31 mouse cellular contexts compared by ENCODE assay signal in the genomic region with DNA sequence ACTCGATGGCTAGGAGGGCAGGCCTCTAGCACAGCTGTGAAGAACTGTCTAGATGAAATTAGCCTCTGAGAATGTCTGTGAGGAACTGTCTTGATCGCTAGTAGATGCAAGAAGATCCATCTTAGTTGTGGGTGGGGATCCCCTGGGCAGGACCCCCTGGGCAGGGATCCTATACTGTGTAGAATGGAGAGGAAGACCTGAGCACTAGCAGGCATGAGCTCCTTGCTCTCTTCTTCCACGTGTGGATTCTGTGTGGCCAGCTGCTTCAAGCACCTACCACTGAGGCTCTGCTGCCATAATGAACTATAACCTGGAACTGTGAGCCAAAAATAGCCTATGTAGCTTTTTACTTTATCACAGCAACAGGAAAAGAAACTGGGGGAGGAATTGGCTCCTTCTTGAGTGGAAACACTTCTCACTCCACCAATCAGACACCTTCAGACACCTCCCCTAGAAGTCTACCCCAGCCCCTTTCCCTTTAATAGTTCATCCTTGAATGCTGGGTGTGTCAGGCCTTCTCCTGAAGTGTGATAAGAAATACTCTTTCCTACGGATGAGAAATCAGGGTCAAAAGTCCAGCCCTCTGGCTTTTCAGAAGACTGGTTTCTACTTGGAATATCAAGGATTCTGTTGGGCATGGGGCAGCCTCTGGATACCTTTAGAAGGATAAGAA. TPM values are rescaled to one million over a fixed set of nuclear protein-coding genes. Genes with fewer than 3 reads are reported as not detected.
DNase-seq lines count a peak whose midpoint lies in the region; ATAC-seq and TF ChIP-seq lines count a peak whose summit lies in the region.
"Had no signal": no experiment of that assay in that cellular context is flagged by ENCODE, and none has a peak within 500 bp of the region (broad histone marks: within the 10 kb centered on the region; RNA-seq: fewer than 3 reads in every experiment).

No protein-coding gene starts in this region.

- H3K27me3 ChIP-seq in heart, adult 2 months (ENCODE audit: control insufficient read depth, insufficient read depth, low read length), result no peaks in the 10 kb centered on the region
- H3K27me3 ChIP-seq in heart, postnatal 0 days (ENCODE audit: control insufficient read depth, insufficient read depth, low read length), result no peaks in the 10 kb centered on the region
- H3K27me3 ChIP-seq in heart, embryonic 10.5 days (ENCODE audit: insufficient read depth, poor library complexity, severe bottlenecking), result no peaks in the 10 kb centered on the region
- H3K27me3 ChIP-seq in lung, embryonic 16.5 days (ENCODE audit: control insufficient read depth, insufficient read depth, low read depth, low read length), result no peaks in the 10 kb centered on the region
- no peaks in the 10 kb centered on the region for H3K27me3 ChIP-seq in intestine, embryonic 15.5 days (replicated peaks)
- H3K27me3 ChIP-seq: embryonic facial prominence, embryonic 13.5 days; forebrain, embryonic 15.5 days; hindbrain, embryonic 13.5 days; limb, embryonic 15.5 days; liver, embryonic 13.5 days; midbrain, embryonic 15.5 days; neural tube, embryonic 15.5 days; Patski had no signal

- H3K4me1 ChIP-seq in heart, adult 2 months (ENCODE audit: control insufficient read depth, insufficient read depth, low read length), result peaks cover 12% of the 10 kb centered on the region
- peaks cover 12% of the 10 kb centered on the region for H3K4me1 ChIP-seq in heart, postnatal 0 days (ENCODE audit: control insufficient read depth, insufficient read depth)
- H3K4me1 ChIP-seq in heart, embryonic 10.5 days, result peaks cover 12% of the 10 kb centered on the region; the same call in 1 of the 2 replicates
- peaks cover 7% of the 10 kb centered on the region; the same call in 1 of the 2 replicates for H3K4me1 ChIP-seq in lung, embryonic 16.5 days (replicated peaks; ENCODE audit: control insufficient read depth, insufficient read depth, low read length)
- peaks cover 6% of the 10 kb centered on the region; the same call in 1 of the 2 replicates for H3K4me1 ChIP-seq in intestine, embryonic 15.5 days (replicated peaks)
- H3K4me1 ChIP-seq: embryonic facial prominence, embryonic 13.5 days; forebrain, embryonic 10.5 days; forebrain, embryonic 15.5 days; hindbrain, embryonic 13.5 days; liver, embryonic 13.5 days; midbrain, embryonic 10.5 days; midbrain, embryonic 15.5 days; neural tube, embryonic 15.5 days had no signal

- no peak overlapping the region for H3K4me3 ChIP-seq in heart, adult 2 months
- no peak overlapping the region for H3K4me3 ChIP-seq in heart, postnatal 0 days (ENCODE audit: low read depth, low read length)
- H3K4me3 ChIP-seq in heart, embryonic 10.5 days, result no peak overlapping the region
- no peak overlapping the region for H3K4me3 ChIP-seq in lung, embryonic 16.5 days (ENCODE audit: low read length)
- H3K4me3 ChIP-seq in intestine, embryonic 15.5 days (replicated peaks), result no peak overlapping the region
- H3K4me3 ChIP-seq: embryonic facial prominence, embryonic 13.5 days; forebrain, embryonic 10.5 days; forebrain, embryonic 15.5 days; hindbrain, embryonic 13.5 days; limb, embryonic 10.5 days; limb, embryonic 15.5 days; liver, embryonic 13.5 days; midbrain, embryonic 10.5 days; midbrain, embryonic 15.5 days; neural tube, embryonic 15.5 days had no signal

- no peak for TF ChIP-seq EP300 in heart, adult 2 months (IDR thresholded peaks at IDR 0.05; ENCODE audit: insufficient read depth, low read depth, low read length)
- no peak for TF ChIP-seq EP300 in heart, postnatal 0 days (IDR thresholded peaks at IDR 0.05; ENCODE audit: low read depth)

- no peak for DNase-seq in heart, adult 2 months
- DNase-seq in heart, postnatal 25 days (ENCODE audit: low spot score), result no peak
- peak; percentile 31 for DNase-seq in heart, postnatal 0 days (ENCODE audit: low spot score)
- DNase-seq in heart, embryonic 10.5 days (ENCODE audit: low spot score), result no peak
- DNase-seq in lung, postnatal 25 days (ENCODE audit: low spot score), result no peak
- no peak for DNase-seq in right cerebral cortex, postnatal 4 days
- DNase-seq: adrenal gland, postnatal 14 days; cerebellum, adult 11-12 months; cerebellum, postnatal 10 days; gastrocnemius, postnatal 36 days; kidney, adult 18-20 months; kidney, postnatal 10 days; layer of hippocampus, adult 9-11 months; liver, embryonic 13.5 days; lung, adult 2 months; retina, postnatal 1 day; right cerebral cortex, postnatal 14 days; thymus, adult 2 months; thymus, postnatal 4 days had no signal

- peaks cover 8% of the 10 kb centered on the region for H3K36me3 ChIP-seq in heart, adult 2 months (ENCODE audit: control insufficient read depth, insufficient read depth, low read length)
- H3K36me3 ChIP-seq in heart, postnatal 0 days (replicated peaks; ENCODE audit: control insufficient read depth, insufficient read depth, low read length), result no peaks in the 10 kb centered on the region
- H3K36me3 ChIP-seq in heart, embryonic 10.5 days, result no peaks in the 10 kb centered on the region
- H3K36me3 ChIP-seq in lung, embryonic 16.5 days (ENCODE audit: control insufficient read depth, insufficient read depth, low read length), result no peaks in the 10 kb centered on the region
- H3K36me3 ChIP-seq in intestine, embryonic 15.5 days, result no peaks in the 10 kb centered on the region
- H3K36me3 ChIP-seq: embryonic facial prominence, embryonic 13.5 days; forebrain, embryonic 10.5 days; forebrain, embryonic 15.5 days; hindbrain, embryonic 13.5 days; limb, embryonic 10.5 days; limb, embryonic 15.5 days; liver, embryonic 13.5 days; midbrain, embryonic 10.5 days; midbrain, embryonic 15.5 days; neural tube, embryonic 15.5 days had no signal

- H3K9ac ChIP-seq in heart, adult 2 months (ENCODE audit: low read depth, low read length), result no peak overlapping the region
- H3K9ac ChIP-seq in heart, postnatal 0 days (replicated peaks; ENCODE audit: low read depth, low read length), result no peak overlapping the region
- no peak overlapping the region for H3K9ac ChIP-seq in lung, embryonic 16.5 days (ENCODE audit: low read length)
- no peak overlapping the region for H3K9ac ChIP-seq in intestine, embryonic 15.5 days
- H3K9ac ChIP-seq: embryonic facial prominence, embryonic 13.5 days; forebrain, embryonic 15.5 days; hindbrain, embryonic 13.5 days; limb, embryonic 15.5 days; liver, embryonic 13.5 days; midbrain, embryonic 15.5 days; neural tube, embryonic 15.5 days had no signal

- no peak for TF ChIP-seq POLR2A in heart, adult 2 months (IDR thresholded peaks at IDR 0.05; ENCODE audit: insufficient read depth, low read depth, low read length)

- peak; percentile 41 for ATAC-seq in heart, postnatal 0 days (ENCODE audit: insufficient read depth, low read depth)
- peak; percentile 35; the same call in 1 of the 2 replicates for ATAC-seq in lung, embryonic 16.5 days (ENCODE audit: low read depth)
- peak; percentile 84 for ATAC-seq in intestine, embryonic 15.5 days
- ATAC-seq: forebrain, embryonic 15.5 days; midbrain, embryonic 15.5 days; Patski had no signal

- H3K27ac ChIP-seq in heart, adult 2 months, result peak overlapping the region; percentile 18; the same call in 1 of the 2 replicates
- H3K27ac ChIP-seq in heart, postnatal 0 days (ENCODE audit: low read depth), result peak overlapping the region; percentile 47
- H3K27ac ChIP-seq in heart, embryonic 10.5 days, result no peak overlapping the region
- H3K27ac ChIP-seq in lung, embryonic 16.5 days (ENCODE audit: low read length), result peak overlapping the region; percentile 79
- no peak overlapping the region for H3K27ac ChIP-seq in intestine, embryonic 15.5 days
- H3K27ac ChIP-seq: embryonic facial prominence, embryonic 13.5 days; forebrain, embryonic 10.5 days; forebrain, embryonic 15.5 days; hindbrain, embryonic 13.5 days; limb, embryonic 10.5 days; limb, embryonic 15.5 days; liver, embryonic 13.5 days; midbrain, embryonic 10.5 days; midbrain, embryonic 15.5 days; neural tube, embryonic 15.5 days had no signal

- intact Hi-C loops in heart, adult 2 months (cut with DNase I), result no loop called here
- intact Hi-C loops in heart, postnatal 25 days (cut with DNase I), result no loop called here

- H3K9me3 ChIP-seq in heart, postnatal 0 days (replicated peaks; ENCODE audit: control insufficient read depth, low read length), result 0 out of 2 replicates have a peak, but pooled peaks cover under 1% of the 10 kb centered on the region
- H3K9me3 ChIP-seq in heart, embryonic 10.5 days, result no peaks in the 10 kb centered on the region
- H3K9me3 ChIP-seq in lung, embryonic 16.5 days (ENCODE audit: control insufficient read depth, low read length), result no peaks in the 10 kb centered on the region
- no peaks in the 10 kb centered on the region for H3K9me3 ChIP-seq in intestine, embryonic 15.5 days
- H3K9me3 ChIP-seq: embryonic facial prominence, embryonic 13.5 days; forebrain, embryonic 10.5 days; forebrain, embryonic 15.5 days; hindbrain, embryonic 13.5 days; limb, embryonic 10.5 days; limb, embryonic 15.5 days; midbrain, embryonic 10.5 days; midbrain, embryonic 15.5 days; neural tube, embryonic 15.5 days had no signal

- no peak for TF ChIP-seq CTCF in heart, adult 2 months (IDR thresholded peaks at IDR 0.05)
- TF ChIP-seq CTCF in heart, postnatal 0 days (IDR thresholded peaks at IDR 0.05; ENCODE audit: low read depth), result no peak

- 28% methylated on average over 4 of the region's 4 CpGs for WGBS in heart, adult 2 months
- WGBS in heart, postnatal 0 days, result 32% methylated on average over 4 of the region's 4 CpGs
- 50% methylated on average over 4 of the region's 4 CpGs for WGBS in heart, embryonic 10.5 days
- WGBS in lung, embryonic 16.5 days, result 24% methylated on average over 4 of the region's 4 CpGs
- WGBS in intestine, embryonic 15.5 days, result 52% methylated on average over 4 of the region's 4 CpGs

- 0 out of 2 replicates have a peak, but pooled peaks cover 2% of the 10 kb centered on the region for H3K79me2 ChIP-seq in heart, adult 2 months (replicated peaks; ENCODE audit: control insufficient read depth, insufficient read depth, low read length)

- peak overlapping the region; percentile 11; the same call in 1 of the 2 replicates for H3K4me2 ChIP-seq in heart, postnatal 0 days (ENCODE audit: low read depth, low read length)
- H3K4me2 ChIP-seq in lung, embryonic 16.5 days (ENCODE audit: low read depth, low read length), result no peak overlapping the region
- no peak overlapping the region for H3K4me2 ChIP-seq in intestine, embryonic 15.5 days (replicated peaks)
- H3K4me2 ChIP-seq: embryonic facial prominence, embryonic 13.5 days; forebrain, embryonic 15.5 days; hindbrain, embryonic 13.5 days; limb, embryonic 15.5 days; liver, embryonic 13.5 days; midbrain, embryonic 15.5 days; neural tube, embryonic 15.5 days had no signal

RNA-seq across cellular contexts. Expression of a gene that starts 18.4 kb away (rescaled TPM):
- total RNA-seq in heart, adult 2 months (2021), result 10 to 100 TPM in 1 of 2 experiments, 1 to 10 TPM in 1; 9.0 to 14.2 TPM
- 3.6 and 9.7 TPM in 2 replicates for polyA plus RNA-seq in heart, adult 2 months (2012; rRNA removed)
- total RNA-seq in heart, postnatal 25 days (2021), result 10 to 100 TPM in 1 of 2 experiments, 1 to 10 TPM in 1; 5.5 to 11.3 TPM
- 2.2 and 3.4 TPM in 2 replicates for total RNA-seq in heart, postnatal 0 days (2014; rRNA removed; ENCODE audit: low replicate concordance)
- 0.86 and 1.1 TPM in 2 replicates for polyA plus RNA-seq in heart, postnatal 0 days (2015; fragmentation: Nextera tagmentation; extraction: Ambion mirVana)
- polyA plus RNA-seq in heart, embryonic 10.5 days (2016; fragmentation: Nextera tagmentation; extraction: Ambion mirVana), result 0.50 and 0.92 TPM in 2 replicates
- 2.8 and 3.1 TPM in 2 replicates for polyA plus RNA-seq in lung, embryonic 16.5 days (2015; fragmentation: Nextera tagmentation; extraction: Ambion mirVana)
- 1.7 and 2.5 TPM in 2 replicates for polyA plus RNA-seq in intestine, embryonic 15.5 days (2015; fragmentation: Nextera tagmentation; extraction: Ambion mirVana)

RNA-seq across cellular contexts. Expression of a gene that starts 53.2 kb away (rescaled TPM):
- total RNA-seq in heart, adult 2 months (2021), result 10 to 100 TPM; 12.4 to 13.9 TPM
- polyA plus RNA-seq in heart, adult 2 months (2012; rRNA removed), result 2.1 and 4.6 TPM in 2 replicates
- total RNA-seq in heart, postnatal 25 days (2021), result 10 to 100 TPM; 11.9 to 13.7 TPM
- total RNA-seq in heart, postnatal 0 days (2014; rRNA removed; ENCODE audit: low replicate concordance), result 11.1 and 17.0 TPM in 2 replicates
- 13.8 and 18.7 TPM in 2 replicates for polyA plus RNA-seq in heart, postnatal 0 days (2015; fragmentation: Nextera tagmentation; extraction: Ambion mirVana)
- polyA plus RNA-seq in heart, embryonic 10.5 days (2016; fragmentation: Nextera tagmentation; extraction: Ambion mirVana), result 35.2 and 36.2 TPM in 2 replicates
- polyA plus RNA-seq in lung, embryonic 16.5 days (2015; fragmentation: Nextera tagmentation; extraction: Ambion mirVana), result 29.8 and 31.3 TPM in 2 replicates
- 31.1 and 34.5 TPM in 2 replicates for polyA plus RNA-seq in intestine, embryonic 15.5 days (2015; fragmentation: Nextera tagmentation; extraction: Ambion mirVana)

RNA-seq across cellular contexts. Expression of a gene that starts 53.5 kb away (rescaled TPM):
- total RNA-seq in heart, adult 2 months (2021), result 10 to 100 TPM; 26.6 to 32.1 TPM
- polyA plus RNA-seq in heart, adult 2 months (2012; rRNA removed), result 34.5 and 37.3 TPM in 2 replicates
- 10 to 100 TPM; 28.2 to 30.5 TPM for total RNA-seq in heart, postnatal 25 days (2021)
- total RNA-seq in heart, postnatal 0 days (2014; rRNA removed; ENCODE audit: low replicate concordance), result 9.8 and 38.8 TPM in 2 replicates
- polyA plus RNA-seq in heart, postnatal 0 days (2015; fragmentation: Nextera tagmentation; extraction: Ambion mirVana), result 23.6 and 25.4 TPM in 2 replicates
- 7.8 and 10.7 TPM in 2 replicates for polyA plus RNA-seq in heart, embryonic 10.5 days (2016; fragmentation: Nextera tagmentation; extraction: Ambion mirVana)
- 5.1 and 5.2 TPM in 2 replicates for polyA plus RNA-seq in lung, embryonic 16.5 days (2015; fragmentation: Nextera tagmentation; extraction: Ambion mirVana)
- 8.1 and 8.5 TPM in 2 replicates for polyA plus RNA-seq in intestine, embryonic 15.5 days (2015; fragmentation: Nextera tagmentation; extraction: Ambion mirVana)

RNA-seq across cellular contexts. Expression of a gene that starts 54.0 kb away (rescaled TPM):
- under 1 TPM; 0.63 to 0.70 TPM for total RNA-seq in heart, adult 2 months (2021)
- polyA plus RNA-seq in heart, adult 2 months (2012; rRNA removed), result 0.57 and 0.79 TPM in 2 replicates
- total RNA-seq in heart, postnatal 25 days (2021), result under 1 TPM; 0.20 to 0.49 TPM
- total RNA-seq in heart, postnatal 0 days (2014; rRNA removed; ENCODE audit: low replicate concordance), result 0.04 TPM in 1 of 2 replicates, not detected in the other
- 1.2 and 1.5 TPM in 2 replicates for polyA plus RNA-seq in heart, postnatal 0 days (2015; fragmentation: Nextera tagmentation; extraction: Ambion mirVana)
- polyA plus RNA-seq in heart, embryonic 10.5 days (2016; fragmentation: Nextera tagmentation; extraction: Ambion mirVana), result 0.80 and 1.1 TPM in 2 replicates
- 9.2 and 10.0 TPM in 2 replicates for polyA plus RNA-seq in lung, embryonic 16.5 days (2015; fragmentation: Nextera tagmentation; extraction: Ambion mirVana)
- 2.3 and 2.6 TPM in 2 replicates for polyA plus RNA-seq in intestine, embryonic 15.5 days (2015; fragmentation: Nextera tagmentation; extraction: Ambion mirVana)

RNA-seq across cellular contexts. Expression of a gene that starts 54.2 kb away (rescaled TPM):
- total RNA-seq in heart, adult 2 months (2021), result 1 to 10 TPM in 1 of 2 experiments, under 1 TPM in 1; 0.97 to 1.1 TPM
- 0.49 and 1.1 TPM in 2 replicates for polyA plus RNA-seq in heart, adult 2 months (2012; rRNA removed)
- total RNA-seq in heart, postnatal 25 days (2021), result 1 to 10 TPM in 1 of 2 experiments, under 1 TPM in 1; 0.95 to 1.1 TPM
- 0.73 and 4.9 TPM in 2 replicates for total RNA-seq in heart, postnatal 0 days (2014; rRNA removed; ENCODE audit: low replicate concordance)
- 3.1 TPM in 2 replicates for polyA plus RNA-seq in heart, postnatal 0 days (2015; fragmentation: Nextera tagmentation; extraction: Ambion mirVana)
- 5.9 and 7.7 TPM in 2 replicates for polyA plus RNA-seq in heart, embryonic 10.5 days (2016; fragmentation: Nextera tagmentation; extraction: Ambion mirVana)
- 6.9 and 7.2 TPM in 2 replicates for polyA plus RNA-seq in lung, embryonic 16.5 days (2015; fragmentation: Nextera tagmentation; extraction: Ambion mirVana)
- 5.1 and 5.3 TPM in 2 replicates for polyA plus RNA-seq in intestine, embryonic 15.5 days (2015; fragmentation: Nextera tagmentation; extraction: Ambion mirVana)

Comparison
In these comparisons a context has a peak if more than half of its experiments do, and no peak if none do; other contexts are left out.
1. H3K27ac ChIP-seq: peak in heart, adult 2 months (single experiment), heart, postnatal 0 days (single experiment) and lung, embryonic 16.5 days (single experiment); none in heart, embryonic 10.5 days (single experiment) and intestine, embryonic 15.5 days (single experiment).
2. Peak in every context shown above with its lines, with median percentiles within 50 percentile points of each other: ATAC-seq.